Mouse (Mus musculus) CD4-positive, CD25-positive, alpha-beta regulatory T cell, adult 4 months (primary cell): ENCODE data around the gene Eif3j1. TPM values are rescaled to one million over a fixed set of nuclear protein-coding genes. Genes with fewer than 3 reads are reported as not detected.
"Not testable (repeated sequence)": the region's sequence is repeated elsewhere in the genome, so short reads cannot be mapped to it uniquely, and the experiment has no call there.

Source experiments
- ATAC-seq: one replicate; pipeline ENCODE4 v1.8.0; 2017
- polyA plus RNA-seq, 2 experiments: library from polyadenylated mRNA; unstranded; fragments of 100-300 nt; shearing (Covaris generic); gene quantifications; one replicate each; pipeline ENCODE4 v1.2.1; 2017

Gene Eif3j1
- 1 to 10 TPM; 3.1 to 3.7 TPM for polyA plus RNA-seq

- peak; percentile 94 for ATAC-seq
Measured at GRCm38 (mm10) chr2:122027862-122028755, at the start of gene Eif3j1. Gene Eif3j1 (plus strand): TSS chr2:122028546.

GRCm38 (mm10) chr2:121995738-121996137 is 32.6 kb upstream of the Eif3j1 start:
- no peak for ATAC-seq

GRCm38 (mm10) chr2:122008832-122009231 is 19.5 kb upstream of the Eif3j1 start:
- ATAC-seq: no peak

GRCm38 (mm10) chr2:122011441-122011840 is 16.9 kb upstream of the Eif3j1 start:
- ATAC-seq: no peak

GRCm38 (mm10) chr2:122018705-122019104 is 9.6 kb upstream of the Eif3j1 start:
- no peak for ATAC-seq

GRCm38 (mm10) chr2:122022284-122022683 is 6.1 kb upstream of the Eif3j1 start:
- peak; percentile 77 for ATAC-seq

- not testable (repeated sequence) for ATAC-seq
Measured at GRCm38 (mm10) chr2:122027091-122027490, 1.3 kb upstream of the Eif3j1 start.

- ATAC-seq: no peak
Measured at GRCm38 (mm10) chr2:122028756-122029700, 682 bp downstream of the Eif3j1 start.

- no peak for ATAC-seq
Measured at GRCm38 (mm10) chr2:122031970-122032369, 3.6 kb downstream of the Eif3j1 start.

- ATAC-seq: no peak
Measured at GRCm38 (mm10) chr2:122036064-122036463, 7.7 kb downstream of the Eif3j1 start.

- no peak for ATAC-seq
Measured at GRCm38 (mm10) chr2:122043926-122044325, 15.6 kb downstream of the Eif3j1 start.

GRCm38 (mm10) chr2:122059365-122060115 is 31.2 kb downstream of the Eif3j1 start:
- ATAC-seq: no peak

GRCm38 (mm10) chr2:122065200-122065969 is 37.0 kb downstream of the Eif3j1 start:
- no peak for ATAC-seq

- no peak for ATAC-seq
Measured at GRCm38 (mm10) chr2:122066241-122066640, 37.9 kb downstream of the Eif3j1 start.

- ATAC-seq: peak; percentile 49
Measured at GRCm38 (mm10) chr2:122069144-122069912, 41.0 kb downstream of the Eif3j1 start.

- peak; percentile 79 for ATAC-seq
Measured at GRCm38 (mm10) chr2:122069922-122070321, 41.6 kb downstream of the Eif3j1 start.

- ATAC-seq: no peak
Measured at GRCm38 (mm10) chr2:122081728-122082456, 53.5 kb downstream of the Eif3j1 start.

- no peak for ATAC-seq
Measured at GRCm38 (mm10) chr2:122086446-122086845, 58.1 kb downstream of the Eif3j1 start.

- no peak for ATAC-seq
Measured at GRCm38 (mm10) chr2:122093844-122094243, 65.5 kb downstream of the Eif3j1 start.

- ATAC-seq: not testable (repeated sequence)
Measured at GRCm38 (mm10) chr2:122097686-122098085, 69.3 kb downstream of the Eif3j1 start.
